Mouse (Mus musculus) thymus, adult 18-20 months (tissue): ENCODE measurements around the gene Lhx2.
A peak's percentile ranks its signal among the peaks of the same experiment; 100 is the strongest.

ENCODE experiments used
- DNase-seq, 2 experiments: peaks; one replicate each; pipeline ENCODE4 v3.0.0; 2022; ENCODE audit warnings: mixed read lengths in 2 of 2

Lhx2 gene

GRCm38 (mm10) chr2:38347811-38348551 is 8.9 kb downstream of the Lhx2 start:
- DNase-seq: no peak

DNA sequence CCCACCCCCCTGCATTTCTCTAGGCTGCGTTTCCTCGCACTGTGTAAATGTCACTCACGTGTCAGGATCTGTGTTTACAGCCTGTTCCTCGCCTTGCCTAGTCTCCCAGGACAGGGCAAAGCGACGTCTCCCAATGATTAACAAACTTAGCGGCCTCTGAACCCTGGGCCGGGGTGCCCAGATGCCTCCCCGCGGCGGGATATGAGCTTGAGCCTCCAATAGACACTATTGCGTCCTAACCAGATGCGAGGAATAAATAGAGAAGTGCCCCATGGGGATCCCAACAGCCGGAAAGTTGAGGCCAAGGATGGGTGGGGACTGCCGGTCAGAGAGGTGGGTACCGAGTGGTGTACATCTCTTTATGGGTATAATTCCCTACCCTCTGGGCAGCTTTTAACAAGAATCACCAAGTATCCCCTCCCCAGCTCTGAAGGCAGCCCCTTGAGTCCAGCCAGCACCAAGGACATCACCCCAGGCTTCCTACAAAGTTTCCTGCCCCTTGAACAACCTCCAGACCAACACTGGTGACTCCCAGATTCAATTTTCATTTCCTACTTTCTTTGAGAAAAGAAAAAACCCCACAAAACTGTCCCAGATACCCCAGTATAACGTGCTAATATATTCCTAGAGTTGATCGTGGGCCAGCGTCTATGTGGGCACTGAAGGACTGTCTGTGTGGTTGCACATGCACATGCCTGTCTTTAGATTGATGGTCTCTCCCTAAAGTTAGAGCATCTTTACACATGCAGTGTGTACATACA is 9.8 kb downstream of the Lhx2 start:
- DNase-seq: no peak

DNA sequence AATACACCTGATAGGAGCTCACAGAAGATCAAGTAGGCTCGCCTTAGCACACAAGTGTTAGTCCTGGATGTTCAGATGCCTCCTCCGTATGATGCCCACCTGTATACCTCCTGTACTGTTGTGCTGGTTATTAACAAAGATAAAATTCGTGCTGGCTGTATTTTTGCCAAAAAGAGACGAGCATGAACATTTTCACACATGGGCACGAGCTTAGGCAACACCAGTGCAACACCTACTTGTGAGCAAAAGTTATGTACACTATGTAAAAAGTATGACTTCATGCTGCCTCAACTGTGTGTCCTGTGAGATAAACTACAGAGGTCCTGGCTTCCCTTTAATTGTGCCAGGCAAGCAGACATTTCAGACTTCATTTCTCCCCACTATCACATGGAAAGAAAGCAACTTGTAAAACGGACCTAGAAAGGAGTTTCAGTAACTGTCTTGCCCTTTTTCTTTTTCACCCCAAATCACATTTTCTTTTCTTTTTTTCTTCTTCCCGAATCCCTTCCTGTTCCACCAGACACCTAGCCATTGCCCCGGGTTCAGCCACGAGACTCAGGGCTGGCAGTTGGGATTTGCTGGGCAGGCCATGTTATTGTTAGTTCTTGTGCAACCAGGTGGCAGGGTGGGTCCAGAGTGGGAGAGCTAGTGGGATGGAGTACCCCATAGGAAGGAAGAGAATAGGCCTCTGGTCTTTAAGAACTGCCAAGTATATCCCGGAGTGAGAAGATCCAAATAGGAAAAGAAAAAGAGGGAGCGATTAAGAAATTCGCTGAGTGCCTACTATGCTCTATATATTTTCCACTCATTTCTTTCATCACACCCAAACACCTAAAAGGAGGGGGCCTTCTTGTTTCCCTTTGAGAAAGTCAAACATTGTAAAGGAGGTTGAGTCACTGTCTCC is 10.6 kb downstream of the Lhx2 start:
- DNase-seq: no peak

- DNase-seq: no peak
These were observed 11.3 kb downstream of the Lhx2 start for GRCm38 (mm10) chr2:38350386-38350785.

DNA sequence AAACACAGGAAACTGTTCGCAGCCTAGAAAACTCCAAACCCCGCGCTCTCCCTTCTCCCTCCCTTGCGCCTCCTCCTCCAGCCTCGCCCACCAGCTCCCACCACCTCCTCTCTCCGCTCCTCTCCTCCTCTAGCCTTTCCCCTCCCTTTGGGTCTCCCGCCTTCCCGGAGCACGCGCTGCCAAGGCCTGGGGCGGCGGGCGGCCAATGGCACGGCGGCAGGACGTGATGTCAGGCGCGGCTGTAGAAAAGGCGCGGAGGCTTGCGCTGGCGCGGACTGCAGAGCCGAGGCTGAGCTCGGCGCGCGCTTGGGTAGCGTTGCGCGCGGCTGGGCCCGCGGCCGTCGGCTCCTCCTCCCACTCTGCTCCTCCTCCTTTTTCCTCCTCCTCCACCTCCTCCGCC is 11.7 kb downstream of the Lhx2 start:
- peak; percentile 66 to 73 for DNase-seq

- DNase-seq: no peak
These were observed 12.7 kb downstream of the Lhx2 start for GRCm38 (mm10) chr2:38351641-38352320.

- no peak for DNase-seq
These were observed 13.4 kb downstream of the Lhx2 start for GRCm38 (mm10) chr2:38352321-38353007.

DNA sequence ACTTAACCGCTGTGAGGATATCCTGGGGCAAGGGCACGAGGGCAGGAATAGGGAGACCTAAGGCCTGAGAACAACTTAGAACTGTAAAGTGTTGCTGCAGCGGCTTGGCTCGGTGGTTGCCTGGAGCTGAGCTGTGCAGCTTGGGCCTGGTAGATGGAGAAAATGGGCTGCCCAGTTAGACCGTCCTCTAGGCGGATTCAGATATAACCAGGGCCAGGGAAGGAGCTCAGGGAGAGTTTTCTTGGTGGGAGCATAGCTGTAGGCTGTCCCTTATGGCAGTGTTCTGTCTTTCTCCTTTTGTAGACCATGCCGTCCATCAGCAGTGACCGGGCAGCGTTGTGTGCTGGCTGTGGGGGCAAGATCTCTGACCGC is 13.9 kb downstream of the Lhx2 start:
- DNase-seq: no peak

- DNase-seq: no peak
These were observed 14.6 kb downstream of the Lhx2 start for GRCm38 (mm10) chr2:38353664-38354063.

DNA sequence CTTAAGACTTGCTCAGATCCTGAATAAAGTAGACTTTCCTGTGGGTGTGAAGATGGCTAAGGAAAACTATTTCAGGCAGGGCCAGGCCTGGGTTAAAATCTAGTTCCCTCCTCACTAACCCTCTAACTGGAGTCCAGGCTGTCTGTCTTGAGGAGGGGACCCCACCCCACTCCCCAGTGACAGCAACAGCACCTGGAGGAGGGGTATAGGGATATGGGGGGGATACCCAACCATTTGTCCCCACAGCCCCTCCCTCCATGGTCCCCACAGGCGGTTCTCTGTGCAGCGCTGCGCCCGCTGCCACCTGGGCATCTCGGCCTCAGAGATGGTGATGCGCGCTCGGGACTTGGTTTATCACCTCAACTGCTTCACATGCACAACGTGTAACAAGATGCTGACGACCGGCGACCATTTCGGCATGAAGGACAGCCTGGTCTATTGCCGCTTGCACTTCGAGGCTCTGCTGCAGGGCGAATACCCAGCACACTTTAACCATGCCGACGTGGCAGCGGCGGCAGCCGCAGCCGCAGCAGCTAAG is 15.2 kb downstream of the Lhx2 start:
- DNase-seq: no peak

DNA sequence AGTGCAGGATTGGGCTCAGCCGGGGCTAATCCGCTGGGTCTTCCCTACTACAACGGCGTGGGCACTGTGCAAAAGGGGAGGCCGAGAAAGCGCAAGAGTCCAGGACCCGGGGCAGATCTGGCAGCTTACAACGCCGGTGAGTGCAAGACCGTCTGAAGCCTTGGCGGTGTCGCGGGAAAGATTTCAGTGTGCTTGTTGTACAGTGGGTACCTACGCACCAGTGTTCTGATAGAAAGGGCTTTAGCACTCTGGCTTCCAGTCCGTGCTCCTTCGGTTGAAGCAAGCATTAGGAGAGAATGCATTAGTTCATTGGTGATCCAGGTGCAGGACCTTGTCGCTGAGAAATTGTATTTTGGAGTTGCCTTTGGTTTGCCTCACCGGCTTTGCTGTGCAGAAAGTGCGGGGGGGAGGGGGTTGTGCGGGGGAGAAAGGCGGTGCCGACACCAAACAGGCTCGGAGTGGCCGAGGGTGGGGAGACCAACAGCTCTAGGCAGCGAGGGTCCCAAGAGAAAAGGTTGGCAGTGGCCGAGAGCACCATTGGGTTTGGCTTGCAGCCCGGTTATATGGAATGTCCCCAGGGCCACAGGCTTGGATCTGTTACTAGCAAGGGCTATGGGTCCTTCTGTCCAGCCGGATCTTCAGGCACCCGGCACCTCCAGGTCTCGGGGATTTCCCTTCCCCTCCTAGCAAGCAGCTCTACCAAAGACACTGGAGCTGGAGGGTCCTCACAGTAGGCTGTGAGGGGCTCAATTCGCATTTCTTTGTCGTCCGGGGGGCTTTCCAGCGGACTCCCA is 15.8 kb downstream of the Lhx2 start:
- DNase-seq: no peak

GRCm38 (mm10) chr2:38355731-38356427 is 16.8 kb downstream of the Lhx2 start:
- no peak for DNase-seq

GRCm38 (mm10) chr2:38356428-38357260 is 17.6 kb downstream of the Lhx2 start:
- no peak for DNase-seq

- no peak for DNase-seq
These were observed 18.5 kb downstream of the Lhx2 start for GRCm38 (mm10) chr2:38357294-38358246.

DNA sequence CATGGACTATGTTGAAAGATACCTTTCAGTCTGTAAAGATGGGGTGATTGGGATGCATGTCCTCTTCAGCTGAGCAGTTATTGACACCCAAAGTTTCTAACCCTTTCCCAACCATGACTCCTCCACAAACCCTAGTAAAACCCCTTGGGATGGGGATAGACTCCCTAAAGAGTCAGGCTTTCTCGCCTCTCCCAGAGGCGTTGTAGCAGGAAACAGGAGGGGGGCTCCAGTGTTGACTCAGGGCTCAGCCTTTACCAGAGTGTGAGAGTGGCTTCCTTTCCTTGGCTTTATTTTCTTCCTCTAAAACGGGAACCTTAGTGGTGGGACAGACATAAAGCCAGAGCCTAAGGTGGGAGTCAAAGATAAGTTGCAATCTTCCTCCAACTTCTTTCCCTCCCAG is 19.5 kb downstream of the Lhx2 start:
- no peak for DNase-seq

- no peak for DNase-seq
These were observed 20.1 kb downstream of the Lhx2 start for GRCm38 (mm10) chr2:38359186-38359585.

DNA sequence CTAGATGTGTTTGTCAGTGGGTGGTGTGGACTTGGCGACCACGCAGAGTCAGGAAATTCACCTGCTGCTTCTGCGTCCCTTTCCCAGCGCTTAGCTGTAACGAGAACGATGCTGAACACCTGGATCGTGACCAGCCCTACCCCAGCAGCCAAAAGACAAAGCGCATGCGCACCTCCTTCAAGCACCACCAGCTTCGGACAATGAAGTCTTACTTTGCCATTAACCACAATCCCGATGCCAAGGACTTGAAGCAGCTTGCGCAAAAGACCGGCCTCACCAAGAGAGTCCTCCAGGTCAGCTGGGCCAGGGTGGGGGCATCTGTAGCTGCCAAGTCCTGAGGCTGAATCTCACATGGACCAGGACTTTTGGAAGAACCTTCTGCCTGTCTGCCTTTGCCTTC is 20.7 kb downstream of the Lhx2 start:
- DNase-seq: no peak

GRCm38 (mm10) chr2:38366222-38366621 is 27.1 kb downstream of the Lhx2 start:
- no peak for DNase-seq
